Comparison of ENCODE assay signal across 8 mouse cellular contexts in the genomic region with DNA sequence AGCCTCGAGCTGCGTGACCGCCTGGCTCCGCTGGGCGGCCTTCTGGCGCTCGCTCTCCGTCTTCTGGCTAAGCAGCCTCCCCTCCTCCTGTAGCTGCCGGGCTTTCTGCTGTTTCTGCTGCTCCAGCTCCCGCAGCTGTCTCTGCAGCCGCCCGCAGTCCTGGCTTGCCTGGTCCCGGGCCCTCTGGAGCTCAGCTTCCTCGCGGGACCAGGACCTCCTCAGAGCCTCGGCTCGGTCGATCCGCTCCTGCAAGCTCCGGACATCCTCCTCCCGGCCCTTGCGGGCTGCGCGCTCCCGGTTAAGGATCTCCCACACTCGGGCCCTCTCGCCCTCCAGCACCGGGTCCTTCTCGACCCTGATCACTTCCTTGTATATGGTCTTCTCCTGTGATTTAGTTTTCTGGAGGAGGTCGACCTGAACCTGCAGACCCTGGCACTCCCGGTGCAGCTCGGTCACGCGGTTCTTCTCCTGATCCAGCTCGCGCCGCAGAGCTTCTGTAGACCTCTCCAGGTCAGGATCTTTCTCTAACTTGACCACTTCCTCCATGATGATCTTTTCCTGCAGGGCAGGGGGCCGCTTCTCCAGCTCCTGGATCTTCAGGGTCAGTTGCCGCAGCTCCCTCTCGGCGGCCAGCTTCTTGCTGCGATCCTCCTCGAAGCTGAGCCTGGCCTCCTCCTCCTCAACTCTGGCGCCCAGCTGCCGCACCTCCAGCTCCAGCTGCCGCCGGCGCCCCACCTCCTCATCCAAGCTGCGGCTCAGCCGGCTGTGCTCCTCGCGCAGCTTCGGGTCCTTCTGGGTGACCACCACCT. TPM values are rescaled to one million over a fixed set of nuclear protein-coding genes. Genes with fewer than 3 reads are reported as not detected.
A peak's percentile ranks its signal among the peaks of the same experiment; 100 is the strongest.
DNase-seq lines count a peak whose midpoint lies in the region; ATAC-seq and TF ChIP-seq lines count a peak whose summit lies in the region.

No protein-coding gene starts in this region.

- no peak for ATAC-seq in embryonic facial prominence, embryonic 12.5 days (ENCODE audit: insufficient number of reproducible peaks, insufficient read depth, low FRiP score, low TSS enrichment)
- ATAC-seq in inflammation-experienced regulatory T-cells, adult 6 months, result no peak

- H3K27me3 ChIP-seq in liver, adult 2 months (ENCODE audit: control insufficient read depth, insufficient read depth, low read length), result peaks cover 4% of the 10 kb centered on the region; the same call in 1 of the 2 replicates
- H3K27me3 ChIP-seq in embryonic facial prominence, embryonic 12.5 days, result peaks cover 38% of the 10 kb centered on the region
- H3K27me3 ChIP-seq in hindbrain, embryonic 10.5 days (ENCODE audit: insufficient read depth, poor library complexity, severe bottlenecking), result peaks cover 58% of the 10 kb centered on the region

- 24% methylated on average over 53 of the region's 53 CpGs for WGBS in liver, adult 2 months
- WGBS in embryonic facial prominence, embryonic 12.5 days, result 15% methylated on average over 53 of the region's 53 CpGs
- WGBS in hindbrain, embryonic 10.5 days, result 11% methylated on average over 53 of the region's 53 CpGs

- TF ChIP-seq POLR2A in liver, adult 2 months (IDR thresholded peaks at IDR 0.05; ENCODE audit: extremely low read depth, insufficient read depth, low read length), result no peak

- H3K9me3 ChIP-seq in embryonic facial prominence, embryonic 12.5 days, result peaks cover 9% of the 10 kb centered on the region
- H3K9me3 ChIP-seq in hindbrain, embryonic 10.5 days, result peaks cover 15% of the 10 kb centered on the region

- H3K27ac ChIP-seq in liver, adult 2 months (replicated peaks; ENCODE audit: insufficient read depth, low read depth, low read length), result no peak overlapping the region
- no peak overlapping the region for H3K27ac ChIP-seq in embryonic facial prominence, embryonic 12.5 days
- peak overlapping the region; percentile 57; the same call in 1 of the 2 replicates for H3K27ac ChIP-seq in hindbrain, embryonic 10.5 days

- H3K9ac ChIP-seq in liver, adult 2 months (ENCODE audit: low read depth, low read length), result no peak overlapping the region
- peak overlapping the region; percentile 21 for H3K9ac ChIP-seq in embryonic facial prominence, embryonic 12.5 days

- no peak for DNase-seq in liver, adult 2 months (ENCODE audit: extremely low read depth, low read depth, low spot score)
- DNase-seq in liver, result no peak
- DNase-seq in hindbrain, embryonic 10.5 days (ENCODE audit: low spot score), result peak; percentile 57
- peak; percentile 47 for DNase-seq in mesoderm, embryonic 11.5 days (ENCODE audit: low read depth, low spot score)
- no peak for DNase-seq in testis, postnatal 14 days (ENCODE audit: low spot score)
- no peak for DNase-seq in urinary bladder, postnatal 4 days (ENCODE audit: low spot score in 2 of 2)

- 0 out of 2 replicates have a peak, but pooled peaks have one; percentile 1 for TF ChIP-seq CTCF in liver, adult 2 months (IDR thresholded peaks at IDR 0.05; ENCODE audit: low read depth, low read length)

- H3K4me2 ChIP-seq in embryonic facial prominence, embryonic 12.5 days (replicated peaks), result peak overlapping the region; percentile 59

- peaks cover 18% of the 10 kb centered on the region for H3K4me1 ChIP-seq in liver, adult 2 months (ENCODE audit: control insufficient read depth, insufficient read depth, low read length)
- peaks cover 21% of the 10 kb centered on the region for H3K4me1 ChIP-seq in embryonic facial prominence, embryonic 12.5 days
- peaks cover 40% of the 10 kb centered on the region for H3K4me1 ChIP-seq in hindbrain, embryonic 10.5 days (replicated peaks)

- peak overlapping the region; percentile 27; the same call in 1 of the 2 replicates for H3K4me3 ChIP-seq in liver, adult 2 months (ENCODE audit: insufficient read depth, low read depth, low read length)
- H3K4me3 ChIP-seq in embryonic facial prominence, embryonic 12.5 days, result peak overlapping the region; percentile 35
- peak overlapping the region; percentile 51 for H3K4me3 ChIP-seq in hindbrain, embryonic 10.5 days

- H3K36me3 ChIP-seq in liver, adult 2 months (ENCODE audit: control insufficient read depth, insufficient read depth, low read length), result no peaks in the 10 kb centered on the region
- no peaks in the 10 kb centered on the region for H3K36me3 ChIP-seq in embryonic facial prominence, embryonic 12.5 days
- no peaks in the 10 kb centered on the region for H3K36me3 ChIP-seq in hindbrain, embryonic 10.5 days

- no peaks in the 10 kb centered on the region for H3K79me2 ChIP-seq in liver, adult 2 months (ENCODE audit: control insufficient read depth, insufficient read depth, low read length)

RNA-seq across cellular contexts. Expression of a gene that starts 15.7 kb away (rescaled TPM):
- total RNA-seq in liver, adult 2 months (2014; rRNA removed), result 0.07 and 0.18 TPM in 2 replicates
- polyA plus RNA-seq in liver, adult 2 months (2012; rRNA removed), result 0.12 and 0.16 TPM in 2 replicates
- 2.9 and 3.1 TPM in 2 replicates for polyA plus RNA-seq in embryonic facial prominence, embryonic 12.5 days (2016; fragmentation: Nextera tagmentation; extraction: Ambion mirVana)
- polyA plus RNA-seq in hindbrain, embryonic 10.5 days (2016; fragmentation: Nextera tagmentation; extraction: Ambion mirVana), result 0.35 and 0.76 TPM in 2 replicates
- polyA plus RNA-seq in inflammation-experienced regulatory T-cells, adult 6 months (2017; shearing (Covaris generic)), result not detected

RNA-seq across cellular contexts. Expression of a gene that starts 23.3 kb away (rescaled TPM):
- total RNA-seq in liver, adult 2 months (2014; rRNA removed), result 994 and 1,028 TPM in 2 replicates
- polyA plus RNA-seq in liver, adult 2 months (2012; rRNA removed), result 683 and 720 TPM in 2 replicates
- 25.8 and 26.4 TPM in 2 replicates for polyA plus RNA-seq in embryonic facial prominence, embryonic 12.5 days (2016; fragmentation: Nextera tagmentation; extraction: Ambion mirVana)
- 21.8 TPM in 2 replicates for polyA plus RNA-seq in hindbrain, embryonic 10.5 days (2016; fragmentation: Nextera tagmentation; extraction: Ambion mirVana)
- 10 to 100 TPM; 10.3 to 14.2 (median 13.6) TPM for polyA plus RNA-seq in inflammation-experienced regulatory T-cells, adult 6 months (2017; shearing (Covaris generic))

RNA-seq across cellular contexts. Expression of a gene that starts 23.5 kb away (rescaled TPM):
- total RNA-seq in liver, adult 2 months (2014; rRNA removed), result 3.0 and 5.3 TPM in 2 replicates
- polyA plus RNA-seq in liver, adult 2 months (2012; rRNA removed), result 2.3 and 3.0 TPM in 2 replicates
- 66.5 and 71.9 TPM in 2 replicates for polyA plus RNA-seq in embryonic facial prominence, embryonic 12.5 days (2016; fragmentation: Nextera tagmentation; extraction: Ambion mirVana)
- polyA plus RNA-seq in hindbrain, embryonic 10.5 days (2016; fragmentation: Nextera tagmentation; extraction: Ambion mirVana), result 68.5 and 78.9 TPM in 2 replicates
- 10 to 100 TPM; 49.0 to 66.5 (median 54.4) TPM for polyA plus RNA-seq in inflammation-experienced regulatory T-cells, adult 6 months (2017; shearing (Covaris generic))

RNA-seq across cellular contexts. Expression of a gene that starts 51.9 kb away (rescaled TPM):
- total RNA-seq in liver, adult 2 months (2014; rRNA removed), result 19.9 and 25.2 TPM in 2 replicates
- polyA plus RNA-seq in liver, adult 2 months (2012; rRNA removed), result 32.6 and 36.3 TPM in 2 replicates
- polyA plus RNA-seq in embryonic facial prominence, embryonic 12.5 days (2016; fragmentation: Nextera tagmentation; extraction: Ambion mirVana), result 105 and 107 TPM in 2 replicates
- 96.2 and 100 TPM in 2 replicates for polyA plus RNA-seq in hindbrain, embryonic 10.5 days (2016; fragmentation: Nextera tagmentation; extraction: Ambion mirVana)
- polyA plus RNA-seq in inflammation-experienced regulatory T-cells, adult 6 months (2017; shearing (Covaris generic)), result 10 to 100 TPM; 40.4 to 44.2 (median 42.3) TPM

RNA-seq across cellular contexts. Expression of a gene that starts 54.2 kb away (rescaled TPM):
- total RNA-seq in liver, adult 2 months (2014; rRNA removed), result 5.6 and 9.0 TPM in 2 replicates
- 3.6 and 4.5 TPM in 2 replicates for polyA plus RNA-seq in liver, adult 2 months (2012; rRNA removed)
- 61.2 and 61.3 TPM in 2 replicates for polyA plus RNA-seq in embryonic facial prominence, embryonic 12.5 days (2016; fragmentation: Nextera tagmentation; extraction: Ambion mirVana)
- polyA plus RNA-seq in hindbrain, embryonic 10.5 days (2016; fragmentation: Nextera tagmentation; extraction: Ambion mirVana), result 59.2 and 62.8 TPM in 2 replicates
- 1 to 10 TPM; 3.2 to 3.5 (median 3.3) TPM for polyA plus RNA-seq in inflammation-experienced regulatory T-cells, adult 6 months (2017; shearing (Covaris generic))

Comparison
In these comparisons a context has a peak if more than half of its experiments do, and no peak if none do; other contexts are left out.
1. DNase-seq: peak in hindbrain, embryonic 10.5 days (single experiment) and mesoderm, embryonic 11.5 days (single experiment); none in liver, adult 2 months (single experiment), liver (single experiment), testis, postnatal 14 days (single experiment) and urinary bladder, postnatal 4 days (0 of 2).
2. RNA of a gene that starts 23.3 kb away (polyA plus RNA-seq): 683 to 720 TPM in liver, adult 2 months; 25.8 to 26.4 TPM in embryonic facial prominence, embryonic 12.5 days, 21.8 TPM in hindbrain, embryonic 10.5 days and 10.3 to 14.2 TPM in inflammation-experienced regulatory T-cells, adult 6 months; every median in the first group is over 10 times any median in the second.
3. RNA of a gene that starts 23.5 kb away (polyA plus RNA-seq): 68.5 to 78.9 TPM in hindbrain, embryonic 10.5 days, 66.5 to 71.9 TPM in embryonic facial prominence, embryonic 12.5 days and 49.0 to 66.5 TPM in inflammation-experienced regulatory T-cells, adult 6 months; 2.3 to 3.0 TPM in liver, adult 2 months; every median in the first group is over 10 times any median in the second.
4. Peak in every context shown above with its lines, with median percentiles within 50 percentile points of each other: H3K4me3 ChIP-seq.